Mouse (Mus musculus) megakaryocyte, embryonic 14.5 days (primary cell): ENCODE data around the gene Hcrt. TPM values are rescaled to one million over a fixed set of nuclear protein-coding genes. Genes with fewer than 3 reads are reported as not detected.
"Not testable (repeated sequence)": the region's sequence is repeated elsewhere in the genome, so short reads cannot be mapped to it uniquely, and the experiment has no call there.

Source experiments
- H3K27me3 ChIP-seq: replicated peaks from 2 replicates; pipeline ENCODE3; 2012; ENCODE audit warnings: inconsistent platforms
- H3K36me3 ChIP-seq: replicated peaks from 2 replicates; pipeline ENCODE3; 2012; ENCODE audit warnings: low read length, inconsistent platforms, mixed read lengths
- H3K4me1 ChIP-seq: 2 replicates; pipeline ENCODE4 v1.6.1; 2012; ENCODE audit warnings: inconsistent platforms
- H3K4me3 ChIP-seq: replicated peaks from 2 replicates; pipeline ENCODE3; 2012; ENCODE audit warnings: moderate library complexity, mild to moderate bottlenecking, inconsistent platforms
- H3K9me3 ChIP-seq: 2 replicates; pipeline ENCODE4 v1.6.1; 2012; ENCODE audit warnings: inconsistent platforms
- FLI1 ChIP-seq: IDR thresholded peaks from 2 replicates; pipeline ENCODE4 v1.6.1; 2012; ENCODE audit warnings: low read length, inconsistent platforms, mixed read lengths
- GATA1 ChIP-seq: IDR thresholded peaks from 3 replicates; pipeline ENCODE4 v1.6.1; 2012; ENCODE audit warnings: mixed read lengths, low read length, inconsistent platforms, borderline replicate concordance
- polyA plus RNA-seq: library from polyadenylated mRNA; stranded (reverse); fragments of >175 nt; gene quantifications from 2 replicates; pipeline ENCODE4 v1.2.3, GENCODE M21; 2012; ENCODE audit warnings: low replicate concordance; ENCODE audit not compliant: insufficient read depth

Hcrt gene
- not detected in 2 replicates for polyA plus RNA-seq

DNA sequence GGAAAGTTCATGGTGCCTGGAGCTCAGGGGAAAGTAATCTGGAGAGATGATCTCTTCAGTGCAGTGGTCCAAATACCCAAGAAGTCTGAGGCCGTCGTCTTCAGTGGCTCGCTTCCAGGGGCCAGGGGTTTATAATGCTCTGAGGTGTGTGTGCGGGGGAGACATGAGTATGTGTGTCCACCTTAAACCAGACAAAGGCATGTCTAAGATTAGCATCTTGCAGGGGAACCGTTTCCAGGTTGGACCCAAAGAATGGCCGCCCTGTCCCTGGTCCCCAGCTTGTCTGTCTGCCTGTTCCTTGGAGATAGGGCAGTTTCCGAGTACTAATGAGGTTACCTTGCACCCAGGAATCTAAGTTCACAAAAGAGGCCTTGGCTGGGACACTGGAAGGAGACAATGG is at the start of gene Hcrt:
TSS of gene Hcrt (minus strand) at position 101 of the 400 bp plus-strand sequence.
- Histone ChIP-seq H3K9me3 (no peaks in the 10 kb centered on the region), H3K4me1 (peaks cover 47% of the 10 kb centered on the region), H3K36me3 (peaks cover 7% of the 10 kb centered on the region), H3K27me3 (peaks cover 66% of the 10 kb centered on the region), H3K4me3 (peak within 1 kb of the TSS; percentile 91)
- no peak for TF ChIP-seq FLI1
- TF ChIP-seq GATA1, result no peak

DNA sequence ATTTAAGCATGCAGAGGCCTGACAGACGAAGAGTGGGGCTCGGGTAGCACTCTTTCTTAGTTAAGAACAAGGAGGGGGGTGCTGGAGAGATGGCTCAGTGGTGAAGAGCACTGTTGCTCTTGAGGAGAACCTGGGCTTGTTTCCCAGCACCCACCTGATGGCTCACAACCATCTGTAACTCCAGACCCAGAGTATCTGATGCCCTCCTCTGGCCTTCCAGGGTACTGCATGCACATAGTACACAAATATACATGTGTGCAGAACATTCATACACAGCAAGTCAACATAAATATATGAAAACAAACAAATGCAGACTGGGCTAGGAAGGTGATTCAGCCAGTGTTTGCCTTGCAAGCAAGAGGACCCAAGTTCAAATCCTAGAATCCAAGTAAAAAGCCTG is 48.4 kb upstream of the Hcrt start:
- Histone ChIP-seq H3K27me3 (no peaks in the 10 kb centered on the region), H3K4me1 (peaks cover 38% of the 10 kb centered on the region), H3K9me3 (peaks cover 5% of the 10 kb centered on the region; the same call in 1 of the 2 replicates), H3K36me3 (peaks cover 59% of the 10 kb centered on the region), H3K4me3 (no peak overlapping the region)
- TF ChIP-seq FLI1 (no peak), GATA1 (no peak)

DNA sequence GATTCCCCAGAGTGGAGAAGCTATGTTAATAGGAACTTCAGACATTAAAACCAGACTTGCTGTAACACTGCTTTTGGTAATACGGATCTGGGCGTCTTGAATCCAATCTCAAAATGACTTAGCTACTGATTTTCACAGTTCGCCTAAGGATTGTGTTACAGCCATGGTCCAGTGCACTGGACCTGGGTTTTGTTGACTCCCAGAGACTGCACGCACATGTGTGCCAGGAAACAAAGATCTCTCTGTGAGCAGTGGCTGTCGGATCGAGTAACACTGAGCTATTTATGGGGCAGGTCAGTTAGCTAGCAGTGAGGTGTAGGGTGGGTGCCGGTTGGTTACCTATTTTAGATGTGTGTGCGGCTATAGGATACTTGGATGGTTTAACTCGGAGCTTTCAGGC is 47.8 kb upstream of the Hcrt start:
- H3K27me3 ChIP-seq, result no peaks in the 10 kb centered on the region
- peaks cover 64% of the 10 kb centered on the region for H3K36me3 ChIP-seq
- H3K9me3 ChIP-seq, result peaks cover 5% of the 10 kb centered on the region; the same call in 1 of the 2 replicates
- H3K4me1 ChIP-seq, result peaks cover 38% of the 10 kb centered on the region
- TF ChIP-seq GATA1 (no peak), FLI1 (no peak)
- no peak overlapping the region for H3K4me3 ChIP-seq

DNA sequence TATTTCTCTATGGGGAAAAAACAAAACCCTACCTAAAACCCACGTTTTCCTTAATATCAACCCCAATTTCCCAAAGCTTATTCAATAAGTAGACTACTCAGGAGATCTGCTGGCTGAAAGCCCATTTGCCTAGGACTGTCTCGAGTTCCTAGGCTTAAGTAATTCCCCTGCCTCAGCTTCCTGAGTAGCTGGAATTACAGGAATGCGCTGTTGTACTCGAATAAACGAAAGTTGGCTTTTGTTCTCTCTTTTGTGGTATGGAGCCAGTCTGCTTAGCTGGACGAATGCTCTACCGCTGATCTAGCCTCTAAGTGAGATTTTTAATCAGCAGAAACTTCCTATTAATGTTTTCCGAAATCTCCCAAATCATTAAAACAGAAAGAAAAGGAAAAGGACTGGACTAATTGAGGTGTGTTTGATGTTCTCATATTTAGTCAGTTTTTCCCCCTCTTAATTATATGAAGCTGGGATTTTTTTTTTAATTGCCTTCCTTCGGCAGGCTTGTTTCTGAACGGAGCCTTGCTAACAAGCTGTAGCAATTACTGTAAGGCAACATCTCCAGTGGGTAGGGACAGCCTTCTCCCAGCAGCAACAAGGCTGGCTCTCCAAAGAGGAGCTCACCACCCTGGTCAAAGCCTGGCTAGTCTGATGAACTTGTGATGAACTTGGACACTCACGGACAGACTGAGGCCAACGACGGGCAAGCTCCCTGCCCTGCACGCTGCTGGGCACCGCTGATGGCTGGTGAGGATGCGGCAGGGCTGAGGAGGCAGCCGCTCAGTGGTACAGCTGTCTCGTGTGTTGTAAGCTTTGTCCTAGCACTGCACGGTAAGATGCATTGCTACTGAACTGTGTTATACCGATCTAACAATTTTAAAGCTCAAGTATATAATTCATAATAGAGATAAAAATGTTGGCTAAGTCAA is 43.9 kb upstream of the Hcrt start:
- Histone ChIP-seq H3K36me3 (peaks cover 90% of the 10 kb centered on the region), H3K27me3 (no peaks in the 10 kb centered on the region), H3K4me3 (no peak overlapping the region), H3K9me3 (peaks cover 13% of the 10 kb centered on the region), H3K4me1 (peaks cover 36% of the 10 kb centered on the region)
- TF ChIP-seq GATA1 (no peak), FLI1 (no peak)

DNA sequence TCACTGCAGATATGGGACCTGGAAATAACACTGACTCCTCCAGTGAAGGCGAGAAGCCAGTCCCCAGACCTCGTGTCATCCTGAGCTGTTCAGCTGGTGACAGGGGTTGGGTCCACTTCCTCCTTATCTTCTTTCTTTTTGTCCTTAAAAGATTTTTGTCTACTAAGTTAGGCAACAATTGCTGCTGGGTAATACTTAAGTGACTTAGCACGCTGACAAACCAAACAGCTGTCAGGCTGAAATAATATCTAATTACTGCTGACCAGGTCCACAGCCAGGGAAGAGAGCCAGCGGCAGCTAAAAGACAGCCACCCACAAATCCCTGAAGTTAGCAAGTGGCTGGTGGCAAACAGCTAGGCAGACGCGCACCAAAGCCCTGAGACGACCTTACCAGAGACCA is 42.8 kb upstream of the Hcrt start:
- Histone ChIP-seq H3K9me3 (peaks cover 8% of the 10 kb centered on the region), H3K4me3 (no peak overlapping the region), H3K36me3 (peaks cover 90% of the 10 kb centered on the region), H3K27me3 (no peaks in the 10 kb centered on the region), H3K4me1 (peaks cover 36% of the 10 kb centered on the region)
- TF ChIP-seq FLI1 (no peak), GATA1 (no peak)

DNA sequence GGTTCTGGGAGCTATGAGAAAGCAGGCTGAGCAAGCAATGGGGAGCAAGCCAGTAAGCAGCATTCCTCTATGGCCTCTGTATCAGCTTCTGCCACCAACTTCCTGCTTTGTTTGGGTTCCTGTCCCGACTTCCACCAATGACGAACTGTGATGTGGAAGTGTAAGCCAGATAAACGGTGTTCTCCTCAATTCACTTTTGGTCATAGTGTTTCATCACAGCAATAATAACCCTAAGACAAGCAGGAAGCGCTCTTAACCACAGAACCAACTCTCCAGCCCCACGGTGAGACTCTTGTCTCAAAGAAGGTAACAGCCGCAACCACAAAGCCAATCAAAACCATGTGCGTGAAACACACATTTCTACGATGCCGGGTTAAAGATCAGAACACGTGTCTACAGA is 41.7 kb upstream of the Hcrt start:
- no peak overlapping the region for H3K4me3 ChIP-seq
- H3K27me3 ChIP-seq, result no peaks in the 10 kb centered on the region
- no peak for TF ChIP-seq FLI1
- peaks cover 36% of the 10 kb centered on the region for H3K4me1 ChIP-seq
- peaks cover 94% of the 10 kb centered on the region for H3K36me3 ChIP-seq
- peaks cover 8% of the 10 kb centered on the region for H3K9me3 ChIP-seq

DNA sequence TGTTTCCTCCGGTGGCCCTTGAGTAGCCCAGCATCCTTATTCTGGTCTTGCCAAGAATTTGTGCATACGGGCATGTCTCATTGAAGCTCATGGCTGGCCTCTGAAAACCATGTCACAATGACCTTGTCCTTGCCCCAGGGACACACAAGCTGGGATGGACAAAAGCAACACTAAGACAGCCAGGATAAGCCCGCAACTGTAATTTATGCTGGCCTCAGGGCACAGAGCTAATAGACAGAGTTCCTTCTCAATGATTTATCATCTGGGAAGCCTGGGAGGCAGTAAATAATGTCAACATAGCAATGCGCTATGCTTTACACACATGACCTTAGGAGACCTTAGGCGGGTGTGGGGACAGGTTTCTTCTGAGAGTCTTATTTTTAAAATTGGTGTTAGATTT is 36.7 kb upstream of the Hcrt start:
- Histone ChIP-seq H3K4me1 (peaks cover 5% of the 10 kb centered on the region), H3K9me3 (peaks cover 5% of the 10 kb centered on the region), H3K27me3 (no peaks in the 10 kb centered on the region), H3K36me3 (peaks cover 86% of the 10 kb centered on the region), H3K4me3 (no peak overlapping the region)
- TF ChIP-seq FLI1 (no peak), GATA1 (no peak)

DNA sequence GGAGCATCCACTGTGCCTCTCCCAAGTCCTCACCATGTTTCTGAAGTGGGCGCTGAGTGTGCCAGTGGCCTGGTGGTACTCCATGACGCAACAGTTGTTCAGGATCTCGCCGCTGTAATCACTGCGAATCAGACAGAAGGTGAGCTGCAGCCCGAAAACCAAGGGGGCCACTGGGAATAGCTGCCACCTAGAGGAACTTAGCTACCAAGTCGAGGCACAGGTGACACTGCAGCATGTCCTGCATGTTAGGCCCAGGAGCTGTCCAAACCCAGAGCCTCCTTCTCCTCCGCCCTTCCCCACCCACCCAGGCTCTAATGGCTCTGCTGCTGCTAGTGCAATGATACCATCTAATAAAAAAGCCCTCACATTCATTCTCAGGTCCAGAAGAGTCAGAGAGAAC is 33.9 kb upstream of the Hcrt start:
- H3K36me3 ChIP-seq, result peaks cover 83% of the 10 kb centered on the region
- 0 out of 2 replicates have a peak, but pooled peaks cover 3% of the 10 kb centered on the region for H3K4me1 ChIP-seq
- no peaks in the 10 kb centered on the region for H3K9me3 ChIP-seq

GRCm38 (mm10) chr11:100795386-100795785 is 32.7 kb upstream of the Hcrt start:
- Histone ChIP-seq H3K4me1 (0 out of 2 replicates have a peak, but pooled peaks cover 5% of the 10 kb centered on the region), H3K36me3 (peaks cover 84% of the 10 kb centered on the region), H3K9me3 (no peaks in the 10 kb centered on the region), H3K4me3 (no peak overlapping the region), H3K27me3 (no peaks in the 10 kb centered on the region)
- TF ChIP-seq GATA1 (no peak), FLI1 (no peak)

More for the DNA sequence above, 33.9 kb upstream of the Hcrt start:
- Histone ChIP-seq H3K4me3 (no peak overlapping the region), H3K27me3 (no peaks in the 10 kb centered on the region)
- no peak for TF ChIP-seq FLI1
- TF ChIP-seq GATA1, result no peak

DNA sequence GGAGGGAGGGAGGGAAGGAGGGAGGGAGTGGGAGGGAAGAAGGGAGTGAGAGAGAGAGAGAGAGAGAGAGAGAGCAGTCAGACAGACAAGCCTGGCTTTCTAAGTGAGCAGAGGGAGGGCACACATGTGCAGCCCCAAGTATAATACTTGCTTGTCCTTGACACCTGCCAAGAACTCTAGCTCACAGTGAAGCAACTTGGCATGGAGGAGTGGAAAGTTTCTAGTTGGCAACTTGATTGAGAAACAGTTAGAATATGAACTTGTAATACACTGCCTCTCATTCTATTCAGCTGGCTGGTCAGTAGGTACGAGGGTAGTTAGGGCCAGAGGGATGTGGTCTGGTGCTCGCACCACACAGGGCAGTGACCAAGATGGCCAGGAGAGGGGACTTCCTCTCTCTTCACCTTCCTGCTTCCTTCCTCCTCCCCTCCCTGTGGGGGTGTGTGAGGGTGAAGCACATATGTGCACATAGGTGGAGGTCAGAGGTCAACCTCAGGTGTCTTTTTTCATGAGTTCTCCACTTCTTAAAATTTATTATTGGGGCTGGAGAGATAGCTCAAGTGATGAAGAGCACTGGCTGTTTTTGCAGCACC is 28.8 kb upstream of the Hcrt start:
- Histone ChIP-seq H3K4me1 (0 out of 2 replicates have a peak, but pooled peaks cover 5% of the 10 kb centered on the region), H3K36me3 (peaks cover 95% of the 10 kb centered on the region)

DNA sequence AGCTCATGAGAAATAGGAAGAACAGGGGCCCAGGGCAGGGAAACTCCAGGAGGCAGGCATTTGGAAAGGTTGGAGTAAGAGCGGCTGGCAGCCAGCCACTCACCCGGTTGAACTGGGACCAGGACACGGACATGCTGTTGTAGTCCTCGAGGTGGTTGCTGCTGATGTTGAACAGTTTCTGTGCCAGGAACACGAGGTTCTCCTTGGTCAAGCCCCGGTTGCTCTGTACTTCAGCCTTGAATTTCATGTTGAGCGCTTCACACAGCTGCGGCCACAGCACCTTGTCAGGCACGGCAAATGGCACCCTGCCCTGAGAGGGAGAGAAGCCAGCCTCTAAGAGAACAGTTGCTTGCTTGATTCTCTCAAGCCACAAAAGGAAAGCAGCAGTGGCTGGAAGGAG is 27.9 kb upstream of the Hcrt start:
- H3K4me1 ChIP-seq, H3K9me3 ChIP-seq, H3K4me3 ChIP-seq, H3K27me3 ChIP-seq: not testable (repeated sequence)
- H3K36me3 ChIP-seq, result peaks cover 95% of the 10 kb centered on the region

More for the DNA sequence above, 28.8 kb upstream of the Hcrt start:
- no peaks in the 10 kb centered on the region for H3K27me3 ChIP-seq
- H3K4me3 ChIP-seq, result no peak overlapping the region
- TF ChIP-seq GATA1 (no peak), FLI1 (no peak)
- no peaks in the 10 kb centered on the region for H3K9me3 ChIP-seq
